Mouse (Mus musculus) frontal cortex, postnatal 25 days (tissue): ENCODE results near the gene Nat8f7.
"Not testable (repeated sequence)": the region's sequence is repeated elsewhere in the genome, so short reads cannot be mapped to it uniquely, and the experiment has no call there.

ENCODE experiments used
- DNase-seq, 2 experiments: peaks; one replicate each; pipeline ENCODE4 v3.0.0; 2022; ENCODE audit warnings: low spot score in 2 of 2

The Nat8f7 gene

GRCm38 (mm10) chr6:85713105-85713504 is at the start of gene Nat8f7:
Gene Nat8f7 (minus strand): TSS chr6:85713205.
- not testable (repeated sequence) for DNase-seq

GRCm38 (mm10) chr6:85762678-85763077 is 49.7 kb upstream of the Nat8f7 start:
- DNase-seq = not testable (repeated sequence)

- DNase-seq = not testable (repeated sequence)
Measured at GRCm38 (mm10) chr6:85755705-85756249, 42.8 kb upstream of the Nat8f7 start.

DNA sequence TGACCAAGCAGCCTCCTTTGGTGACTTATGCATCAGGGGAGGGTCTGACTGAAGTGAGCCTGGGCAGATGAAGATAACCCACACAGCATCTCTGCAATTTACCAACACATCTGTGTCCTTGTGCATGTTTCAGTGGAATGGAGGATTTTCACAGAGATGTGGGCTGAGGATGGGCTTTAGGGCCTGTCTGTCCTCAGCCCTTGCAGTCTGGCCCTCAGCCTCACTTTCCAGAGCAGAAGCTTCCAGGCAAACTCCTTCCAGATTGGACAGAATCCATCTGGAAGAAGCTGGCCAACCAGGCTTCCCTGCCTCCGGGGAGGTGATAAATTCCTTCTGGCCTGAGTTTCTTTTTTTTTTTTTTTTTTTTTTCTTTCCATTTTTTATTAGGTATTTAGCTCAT is 3.4 kb downstream of the Nat8f7 start:
- DNase-seq = not testable (repeated sequence)

GRCm38 (mm10) chr6:85709206-85709605 is 3.8 kb downstream of the Nat8f7 start:
- not testable (repeated sequence) for DNase-seq

DNA sequence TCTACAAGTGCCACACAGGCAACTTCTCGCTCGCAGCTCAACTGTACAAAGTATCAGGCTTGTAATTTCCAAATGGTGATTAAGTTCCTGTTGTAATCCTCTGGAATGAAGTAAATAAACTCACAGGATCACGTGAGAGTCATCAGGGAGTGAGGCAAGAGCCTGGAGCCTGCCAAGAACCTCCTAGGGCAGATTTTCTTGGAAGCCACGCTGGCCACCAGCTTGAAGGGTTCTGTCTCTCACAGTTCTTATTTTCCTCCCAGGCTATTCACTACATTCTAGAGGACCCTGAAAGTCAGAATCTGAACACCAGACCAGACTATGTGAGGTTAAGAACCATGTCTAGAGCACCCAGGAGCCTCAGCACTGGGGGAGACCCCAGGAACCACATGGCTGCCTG is 11.1 kb downstream of the Nat8f7 start:
- not testable (repeated sequence) for DNase-seq
